Mouse (Mus musculus) layer of hippocampus, adult 8-10 months (tissue): ENCODE measurements around the gene Arhgef12. TPM values are rescaled to one million over a fixed set of nuclear protein-coding genes. Genes with fewer than 3 reads are reported as not detected.
A peak's percentile ranks its signal among the peaks of the same experiment; 100 is the strongest.

Experiments
- DNase-seq, 2 experiments: peaks; one replicate each; pipeline ENCODE4 v3.0.0; 2022; ENCODE audit warnings: low spot score in 2 of 2
- total RNA-seq, 4 experiments: library from RNA; stranded (reverse); gene quantifications; 2 replicates each; pipeline ENCODE4 v1.2.4; 2022

The Arhgef12 gene
- total RNA-seq, 4 experiments from 2014 or later = 144 to 165 (median 151) TPM

GRCm38 (mm10) chr9:43109125-43109524 is 2.1 kb upstream of the Arhgef12 start:
- DNase-seq = no peak

DNA sequence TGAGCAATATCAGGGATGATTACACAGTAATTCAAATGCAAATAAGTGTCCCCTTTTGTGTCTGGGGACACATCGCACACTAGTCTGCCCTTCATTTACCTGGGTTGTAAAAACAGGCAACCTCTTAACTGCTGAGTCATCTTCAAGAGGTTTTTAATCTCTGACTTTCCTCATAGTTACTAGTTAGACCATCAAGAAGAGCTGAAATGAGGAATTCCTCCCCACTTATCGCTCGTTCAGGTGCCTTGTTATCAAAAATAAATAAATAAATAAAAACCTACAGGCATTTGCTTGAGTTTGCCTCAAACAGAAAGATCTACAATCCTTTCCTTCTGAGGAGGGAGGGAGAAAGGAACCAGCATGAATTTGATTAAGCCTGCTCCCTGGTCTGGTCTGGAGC is 1.7 kb upstream of the Arhgef12 start:
- DNase-seq = no peak

DNA sequence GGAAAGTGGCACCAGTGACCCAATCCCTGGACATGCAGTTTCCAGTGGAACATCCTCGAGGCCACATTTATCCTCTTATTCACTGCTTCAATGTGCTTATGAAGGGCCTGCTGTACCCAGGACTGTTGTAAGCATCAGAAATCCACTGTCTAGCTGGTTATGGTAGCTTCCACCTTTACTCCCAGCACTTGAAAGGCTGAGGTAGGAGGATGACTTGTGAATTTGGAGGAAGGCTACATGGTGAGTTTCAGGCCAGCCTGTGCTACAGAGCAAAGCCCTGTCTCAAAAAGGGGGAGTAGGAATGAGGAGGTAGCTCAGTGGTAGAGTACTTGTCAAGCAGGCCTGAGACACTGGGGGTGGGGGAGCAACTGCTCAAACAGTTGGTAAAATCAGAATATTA is 1.0 kb upstream of the Arhgef12 start:
- no peak for DNase-seq

GRCm38 (mm10) chr9:43107555-43107954 is 516 bp upstream of the Arhgef12 start:
- no peak for DNase-seq

DNA sequence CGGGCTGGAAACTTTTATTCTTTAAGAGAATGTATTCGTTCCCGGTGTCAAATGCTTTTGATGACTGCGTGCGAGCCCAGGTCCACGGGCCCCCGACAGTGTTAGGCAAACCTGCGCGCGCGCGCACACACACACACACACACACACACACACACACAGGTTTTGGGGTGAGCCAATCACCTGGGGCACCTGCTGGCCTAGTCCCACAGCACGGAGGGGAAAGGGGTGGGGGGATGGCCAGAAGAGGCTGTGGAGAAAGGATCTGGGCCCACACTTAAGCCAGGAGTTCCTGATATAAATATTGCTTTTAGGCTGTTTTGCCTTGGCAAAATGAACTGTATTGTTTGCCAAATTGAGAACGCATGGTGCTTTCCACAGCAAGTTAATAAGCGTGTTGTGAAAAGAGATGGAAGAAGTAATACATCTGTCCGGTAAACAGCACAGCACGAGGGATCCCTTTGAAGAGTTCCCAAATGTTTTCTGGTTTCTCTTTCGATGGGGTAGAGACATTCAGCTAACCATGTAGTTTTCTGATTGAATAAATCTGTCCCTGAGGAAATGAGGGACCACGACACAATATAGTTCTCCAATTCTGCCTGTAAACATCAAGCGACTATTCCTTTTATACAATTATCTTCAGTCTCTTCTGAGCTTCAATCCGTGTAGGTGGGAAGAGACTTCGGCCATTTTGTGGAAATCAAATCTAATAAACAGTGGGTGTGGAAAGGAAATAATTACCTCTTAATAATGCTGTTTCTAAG is 433 bp downstream of the Arhgef12 start:
- no peak for DNase-seq

GRCm38 (mm10) chr9:43105664-43106361 is 1.2 kb downstream of the Arhgef12 start:
- peak; percentile 84 to 87 for DNase-seq

- DNase-seq = no peak
Observed at GRCm38 (mm10) chr9:43104873-43105663, 2.0 kb downstream of the Arhgef12 start.

- DNase-seq = no peak
Observed at GRCm38 (mm10) chr9:43104526-43104872, 2.5 kb downstream of the Arhgef12 start.

DNA sequence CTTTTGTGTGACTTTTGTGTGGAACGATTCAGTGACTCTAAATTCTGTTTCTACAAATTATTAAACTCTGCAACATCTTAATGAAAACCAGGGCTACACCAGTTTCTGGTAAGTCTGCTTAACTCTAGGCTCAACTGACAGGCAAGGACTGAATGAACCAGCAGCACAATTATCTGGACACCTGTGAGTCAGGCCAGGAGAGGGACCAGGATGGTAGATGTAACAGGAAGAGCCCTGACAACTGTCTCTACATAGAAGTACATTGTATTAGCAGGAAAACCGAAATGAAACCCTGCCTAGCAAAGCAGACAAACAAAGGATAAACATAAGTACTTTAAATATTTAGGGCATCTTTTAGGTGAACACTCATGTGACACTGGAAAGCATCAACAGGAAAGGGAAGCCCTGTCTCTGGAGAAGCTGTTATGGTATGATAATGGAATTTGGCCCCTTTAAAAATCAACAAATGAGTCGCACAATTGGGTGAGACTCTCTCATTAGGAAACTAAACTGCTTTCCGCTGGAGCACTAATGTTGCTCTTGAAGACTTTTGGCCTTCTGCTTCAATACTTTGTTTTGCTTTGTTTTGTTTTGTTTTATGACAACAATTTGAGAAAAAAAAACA is 3.3 kb downstream of the Arhgef12 start:
- DNase-seq = no peak

GRCm38 (mm10) chr9:43102931-43103330 is 4.1 kb downstream of the Arhgef12 start:
- no peak for DNase-seq

DNA sequence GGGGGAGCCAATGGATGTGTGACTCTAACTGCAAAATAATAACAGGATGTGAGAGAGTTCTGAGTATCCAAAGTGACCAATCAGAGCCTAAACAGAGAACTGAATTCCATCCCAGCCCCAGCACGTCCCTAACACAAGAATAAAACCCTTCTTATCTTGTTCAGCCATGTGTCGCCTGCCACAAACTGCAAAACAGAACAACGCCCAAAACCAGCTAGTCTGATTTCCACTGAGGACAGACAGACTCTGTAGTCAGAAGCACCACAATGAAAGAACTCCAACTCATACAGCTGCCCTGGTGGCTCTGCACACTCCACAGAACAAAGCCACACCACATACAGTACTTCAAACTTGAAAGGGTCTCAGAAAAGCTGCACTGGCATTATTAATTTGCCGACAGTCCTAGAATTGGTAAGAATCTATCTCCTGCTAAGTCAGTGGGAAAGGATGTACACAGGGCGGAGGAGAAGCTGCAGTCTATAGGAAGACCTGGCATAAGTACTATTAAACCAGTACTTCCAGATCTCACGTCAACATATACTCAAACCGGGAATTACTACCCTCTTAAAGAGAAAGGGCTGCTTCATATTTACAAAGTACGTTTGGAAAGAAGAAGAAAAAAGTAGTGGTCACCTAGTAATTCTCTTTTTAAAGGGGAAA is 5.0 kb downstream of the Arhgef12 start:
- no peak for DNase-seq

GRCm38 (mm10) chr9:43098922-43099321 is 8.1 kb downstream of the Arhgef12 start:
- no peak for DNase-seq

DNA sequence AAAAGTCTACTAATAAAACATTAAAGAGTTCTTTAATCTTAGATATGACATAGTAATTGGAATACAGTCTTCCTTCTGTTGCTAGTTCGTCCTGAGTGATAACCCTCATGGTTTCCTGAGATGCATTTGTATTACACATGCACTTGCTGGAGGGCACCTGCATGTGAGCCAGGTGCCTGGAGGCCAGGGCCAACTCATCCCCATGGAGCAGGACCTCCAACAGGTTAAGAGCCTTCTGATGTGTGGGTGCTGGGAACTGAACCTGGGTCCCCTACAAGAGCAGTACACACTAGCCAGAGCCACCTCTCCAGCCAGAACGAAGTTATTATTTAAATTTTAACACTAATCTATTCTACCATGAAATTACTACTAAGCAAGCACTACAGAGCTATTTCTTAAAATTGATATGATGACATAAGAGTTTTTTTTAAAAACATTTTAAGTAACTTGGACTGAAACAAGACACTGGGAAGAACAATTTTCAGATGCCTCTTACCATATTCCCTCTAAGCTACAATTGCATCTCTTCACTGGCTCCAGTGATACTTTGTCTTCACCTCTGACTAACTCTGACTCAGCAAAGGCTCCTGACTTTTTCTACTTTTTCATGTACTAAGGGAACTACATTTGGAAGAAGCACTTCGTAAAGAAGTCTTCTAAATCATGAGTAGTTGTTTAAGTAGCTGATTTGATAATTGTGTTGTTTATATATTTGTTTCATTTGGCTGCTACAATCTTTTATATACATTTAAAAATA is 9.1 kb downstream of the Arhgef12 start:
- no peak for DNase-seq

DNA sequence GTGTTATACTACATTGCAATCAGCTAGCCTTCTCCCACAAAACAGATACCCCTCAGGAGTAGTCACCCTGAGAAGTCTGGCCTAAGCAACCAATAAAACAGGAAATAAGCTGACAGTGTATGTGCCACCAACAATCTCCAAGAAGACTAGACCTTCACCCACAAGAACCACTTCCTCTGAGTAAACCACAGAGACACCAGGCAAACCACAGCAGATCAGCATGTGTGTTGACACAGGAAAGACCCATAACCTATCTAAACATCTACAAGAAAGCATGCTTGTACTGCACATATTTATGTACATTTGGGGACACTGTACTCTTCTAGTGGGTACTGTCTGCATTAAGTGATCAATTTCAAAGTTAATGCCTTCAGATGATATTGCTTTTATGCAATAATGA is 10.7 kb downstream of the Arhgef12 start:
- DNase-seq = no peak

DNA sequence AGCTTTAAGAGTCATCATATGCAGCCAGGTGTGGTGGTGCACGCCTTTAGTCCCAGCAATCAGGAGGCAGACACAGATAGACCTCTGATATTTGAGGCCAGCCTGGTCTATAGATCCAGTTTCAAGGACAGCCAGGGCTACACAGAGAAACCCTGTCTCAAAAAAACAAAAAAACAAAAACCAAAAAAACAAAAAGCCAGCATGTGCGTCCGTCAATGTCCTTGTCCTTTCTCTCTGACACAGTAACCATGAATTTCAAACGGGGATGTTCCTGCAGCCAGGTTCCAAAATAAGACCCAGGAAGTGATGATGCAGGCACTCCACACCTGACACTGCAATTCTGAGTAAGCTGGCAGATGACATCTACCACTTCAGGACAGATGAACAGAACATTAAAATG is 12.2 kb downstream of the Arhgef12 start:
- no peak for DNase-seq

DNA sequence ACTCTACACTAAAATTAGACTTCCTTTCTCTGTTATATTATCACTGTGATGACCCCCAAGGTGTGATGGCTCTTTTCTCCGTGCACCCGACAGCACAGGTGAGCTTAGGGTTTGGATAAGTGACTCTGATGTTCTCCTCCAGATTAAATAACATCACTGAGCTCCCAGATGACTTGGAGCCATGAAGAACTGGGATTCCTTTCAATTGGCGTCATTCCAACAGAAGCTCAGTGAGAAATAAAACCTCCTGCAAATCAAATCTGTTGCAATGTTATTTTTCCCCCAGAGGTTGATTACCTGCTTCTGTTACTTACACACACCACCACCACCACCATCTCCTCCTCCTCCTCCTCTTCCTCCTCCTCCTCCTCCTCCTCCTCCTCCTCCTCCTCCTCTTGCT is 13.2 kb downstream of the Arhgef12 start:
- no peak for DNase-seq

- DNase-seq = no peak
Observed at GRCm38 (mm10) chr9:43085686-43086285, 21.3 kb downstream of the Arhgef12 start.

DNA sequence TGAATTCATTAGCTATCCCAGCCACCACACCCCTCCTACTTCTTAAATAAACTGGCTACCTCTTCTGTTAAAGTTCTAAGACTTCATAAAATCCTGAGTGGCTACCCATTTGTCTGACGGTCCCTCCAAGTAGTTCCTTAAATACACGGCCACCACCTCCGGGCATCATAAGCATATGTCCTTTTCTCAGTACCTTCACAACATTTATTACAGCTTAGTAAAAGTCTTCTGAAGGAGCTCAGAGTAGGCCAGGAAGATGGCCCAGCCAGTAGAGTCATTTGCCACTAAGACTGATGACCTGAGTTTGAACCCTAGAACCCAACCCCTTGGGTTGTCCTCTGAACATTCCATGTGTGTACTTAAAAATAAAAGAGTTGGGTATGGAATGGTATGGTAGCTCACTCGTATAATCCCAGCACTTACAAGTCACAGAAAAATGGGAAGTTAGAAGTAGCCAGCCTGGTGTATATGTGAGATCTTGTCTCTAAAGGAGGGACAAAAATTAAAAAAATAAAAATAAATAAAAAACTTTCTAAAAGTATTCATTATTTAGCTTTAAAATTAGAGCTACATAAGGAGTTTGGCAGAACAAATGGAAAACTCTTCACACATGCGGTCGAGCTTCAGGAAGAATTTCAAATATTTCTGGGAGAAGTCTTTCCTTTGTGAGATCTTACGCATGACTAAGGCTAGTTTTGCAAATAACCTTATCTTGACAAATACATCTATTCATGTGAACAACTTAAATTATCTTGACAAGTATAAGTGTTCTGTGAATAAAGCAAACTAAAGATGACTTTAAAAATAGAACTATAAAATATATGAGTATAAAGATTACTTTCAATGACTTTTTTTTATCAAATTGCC is 22.3 kb downstream of the Arhgef12 start:
- no peak for DNase-seq

DNA sequence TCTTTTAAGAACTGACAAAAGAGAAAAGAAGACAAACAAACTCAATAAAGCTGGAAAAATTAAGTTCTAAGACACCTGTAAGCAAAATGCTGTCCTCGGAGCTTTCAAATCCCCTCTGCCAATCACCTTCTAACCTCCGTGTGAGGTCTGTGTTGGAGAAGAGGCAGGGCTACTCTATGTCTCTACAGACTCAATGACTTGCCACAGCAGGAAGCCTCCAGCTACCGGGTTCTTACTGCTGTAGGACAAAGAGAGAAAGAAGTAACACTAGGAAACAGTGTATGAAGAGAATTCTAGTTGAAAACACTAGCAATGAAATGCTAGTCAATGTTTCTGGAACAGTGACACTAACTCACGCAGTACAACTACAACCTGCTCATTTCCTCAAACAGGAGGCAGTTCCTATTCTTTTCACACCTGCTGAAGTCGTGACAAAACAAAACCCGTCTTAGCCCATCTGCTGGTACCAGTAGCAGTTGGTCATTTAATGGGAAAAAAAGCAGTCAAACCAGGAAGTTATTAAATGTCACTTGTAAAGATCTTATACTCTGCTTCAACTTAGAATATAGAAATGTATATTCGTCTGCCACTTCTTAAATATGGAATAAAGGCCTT is 23.5 kb downstream of the Arhgef12 start:
- DNase-seq = no peak
